Mouse (Mus musculus) neutrophil, adult 5-6 weeks (primary cell): Measurements from ENCODE around the gene Orai3. TPM values are rescaled to one million over a fixed set of nuclear protein-coding genes. Genes with fewer than 3 reads are reported as not detected.

ENCODE experiments used
- ATAC-seq: fragments of 151-379, 151-347 bp; 2 replicates; pipeline ENCODE4 v1.8.0; 2017; ENCODE audit warnings: mild to moderate bottlenecking, moderate TSS enrichment; ENCODE audit not compliant: insufficient number of reproducible peaks, poor library complexity, low FRiP score, severe bottlenecking; ENCODE audit errors: extremely low read depth
- total RNA-seq: library from RNA; stranded (forward); fragments of 200-1000 nt; gene quantifications from 2 replicates; pipeline ENCODE4 v1.2.3, GENCODE M21; 2017

Orai3 gene
- total RNA-seq, 1 experiment from 2014 or later, result 35.7 TPM

DNA sequence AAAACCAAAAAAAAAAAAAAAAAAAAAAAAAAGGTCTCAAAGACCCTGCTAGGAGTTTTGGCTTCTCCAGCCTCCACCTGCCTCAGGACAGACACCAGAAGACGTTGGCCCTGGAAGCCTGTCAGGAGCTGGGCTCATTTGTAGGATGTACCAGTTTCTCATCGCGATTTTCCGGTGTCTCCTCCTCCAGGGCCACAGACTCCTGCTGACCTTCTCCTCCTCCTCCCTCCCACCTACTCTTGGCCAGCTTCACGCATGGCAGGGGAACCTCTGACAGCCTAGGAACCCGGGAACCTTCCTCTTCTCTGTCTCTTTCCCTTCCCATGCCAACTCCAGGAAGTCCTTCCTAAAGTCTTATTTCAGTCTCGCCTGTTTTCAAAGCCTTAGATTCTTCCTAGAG, 47.4 kb downstream of the Orai3 start:
- ATAC-seq, result no peak

DNA sequence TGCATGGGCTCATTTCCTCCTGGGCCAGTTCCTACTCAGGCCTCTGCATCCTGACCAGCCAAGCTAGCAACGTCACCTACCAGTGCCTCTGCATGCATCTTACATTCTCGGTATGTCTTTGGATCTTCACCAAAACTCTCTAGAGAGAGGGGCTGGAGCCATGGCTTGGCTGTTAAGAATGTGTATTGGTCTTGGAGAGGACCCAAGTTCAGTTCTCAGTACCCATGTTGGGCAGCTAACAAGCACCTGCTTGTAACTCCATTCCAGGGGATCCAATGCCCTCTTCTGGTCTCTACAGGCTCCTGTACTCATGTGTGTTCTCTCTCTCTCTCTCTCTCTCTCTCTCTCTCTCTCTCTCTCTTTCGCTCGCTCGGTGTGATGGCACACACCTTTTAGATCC, 48.2 kb downstream of the Orai3 start:
- no peak for ATAC-seq

DNA sequence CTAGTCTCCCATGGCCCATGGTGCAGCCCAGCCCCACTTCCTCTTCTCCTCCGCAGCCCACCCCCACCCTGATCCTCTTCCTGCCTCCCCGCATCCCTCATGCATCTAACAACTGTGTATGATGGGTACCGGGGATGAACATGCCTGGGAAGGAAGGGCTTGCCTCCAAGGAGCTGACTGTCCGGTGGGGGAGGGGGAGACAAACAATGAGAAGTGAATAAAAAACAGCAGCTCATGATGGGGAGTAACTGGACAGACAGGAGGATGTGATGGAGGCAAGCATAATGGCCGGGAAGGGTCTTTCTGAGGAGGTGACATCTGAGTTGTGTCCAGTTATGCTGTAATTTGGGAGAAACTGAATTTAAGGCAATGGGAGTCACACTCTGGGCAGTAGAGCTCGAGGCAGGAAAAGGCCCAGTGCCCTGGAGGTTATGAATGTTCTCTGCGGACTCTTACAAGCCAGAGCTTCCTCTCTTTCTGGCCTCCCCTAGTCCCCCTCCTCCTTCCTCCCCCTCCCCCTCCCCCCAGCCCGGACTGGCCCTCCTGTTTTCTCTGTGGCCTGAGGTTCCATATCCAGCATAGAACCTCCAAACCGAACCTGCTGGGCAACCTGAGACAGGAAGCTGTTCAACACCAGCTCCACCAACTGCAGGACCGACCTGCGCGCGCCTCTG, 51.4 kb downstream of the Orai3 start:
- ATAC-seq, result no peak

DNA sequence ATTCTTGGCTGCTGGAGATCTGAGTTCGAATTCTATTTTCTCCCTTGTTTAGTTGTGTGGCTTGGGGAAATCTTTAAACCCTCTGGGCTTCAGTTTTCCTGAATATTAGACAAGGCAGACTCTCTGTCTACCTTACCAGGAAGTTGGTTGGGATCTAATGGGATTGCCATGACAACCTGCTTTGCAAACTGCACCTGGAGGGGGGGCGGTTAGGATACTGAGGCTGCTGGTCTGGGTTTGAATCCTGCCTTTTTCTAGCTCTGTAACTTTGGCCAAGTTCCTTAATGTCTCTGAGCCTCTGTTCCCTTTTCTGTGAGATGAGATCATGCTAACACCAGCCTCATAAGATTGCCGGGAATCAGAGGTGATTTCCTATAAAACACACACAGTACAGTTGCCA, 52.9 kb downstream of the Orai3 start:
- ATAC-seq, result no peak

DNA sequence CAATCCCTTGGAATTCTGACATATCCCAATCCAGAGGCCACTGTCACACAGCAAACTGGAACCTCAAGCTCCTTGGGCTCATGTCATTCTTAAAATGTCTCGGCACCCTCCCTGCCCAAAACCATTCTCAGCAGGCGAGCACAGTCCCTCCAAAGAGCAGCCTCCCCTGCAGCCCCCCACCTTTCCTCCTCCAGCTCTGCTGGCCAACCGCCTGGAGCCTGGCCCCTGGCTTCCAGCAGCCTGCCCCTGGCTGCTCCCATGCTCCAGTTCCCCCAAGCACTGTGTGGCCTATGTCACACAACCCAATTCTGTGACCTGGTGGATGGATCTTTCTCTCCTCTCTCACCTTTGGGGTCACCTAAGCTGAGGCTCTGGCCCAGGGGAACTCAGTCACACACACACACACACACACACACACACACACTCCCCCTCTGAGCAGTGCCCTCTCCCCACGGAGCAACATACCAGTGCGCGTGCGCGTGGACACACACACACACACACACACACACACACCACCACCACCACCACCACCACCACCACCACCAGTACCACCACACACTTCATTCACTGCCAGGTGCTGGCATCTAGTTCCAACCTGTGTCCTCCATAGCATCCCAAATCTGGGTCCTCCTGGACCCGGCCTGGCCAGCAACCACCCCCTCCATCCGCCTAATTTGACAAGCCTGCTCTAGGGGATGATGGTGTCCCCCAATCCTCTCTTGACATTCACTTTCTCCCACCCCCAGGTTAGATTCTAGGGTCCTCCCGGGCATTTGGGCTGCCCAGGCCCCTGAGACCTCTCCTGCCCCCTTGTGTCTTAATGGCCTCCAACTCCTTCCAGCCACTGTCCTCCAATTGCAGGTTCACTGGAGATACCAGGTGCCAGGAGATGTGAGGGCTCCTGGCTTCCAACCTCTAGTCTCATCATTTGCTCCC, 53.9 kb downstream of the Orai3 start:
- ATAC-seq, result no peak

DNA sequence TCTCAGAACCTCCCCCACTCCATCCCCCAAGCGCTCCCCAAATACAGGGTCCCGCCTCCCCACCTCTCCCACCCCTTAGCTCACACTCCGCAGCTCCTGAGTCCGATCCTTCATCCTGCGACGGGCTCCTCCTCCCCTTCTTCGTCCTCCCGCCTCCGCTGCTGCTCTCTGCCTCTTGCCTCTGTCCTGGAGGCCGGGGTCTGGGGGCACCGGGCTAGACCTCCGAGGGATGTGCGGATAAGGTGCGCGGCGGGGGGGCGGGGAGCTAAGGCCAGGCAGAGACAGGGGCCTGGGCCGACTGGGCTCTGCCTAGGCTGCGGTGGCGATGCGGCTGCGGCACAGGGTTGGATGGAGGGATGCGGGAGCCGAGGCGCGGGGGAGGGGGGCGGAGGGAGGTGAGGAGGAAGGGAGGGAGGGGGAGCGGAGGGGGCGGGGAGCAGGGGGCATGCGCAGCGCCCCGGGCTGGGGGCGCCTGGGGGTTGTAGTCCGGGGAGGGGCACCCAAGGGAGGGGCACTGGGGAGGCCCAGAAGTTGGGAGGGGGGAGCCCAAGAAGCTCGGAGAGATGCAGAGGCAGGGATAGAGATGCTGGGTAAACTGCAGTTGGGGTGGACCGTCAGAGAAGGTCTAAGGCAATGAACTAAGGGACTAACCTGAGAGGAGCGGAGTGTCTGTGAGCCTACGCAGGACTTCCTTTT, 54.7 kb downstream of the Orai3 start, which contains the start of the genes Stx4a and Stx1b:
Gene Stx4a, plus strand, starts transcription at position 119 of the 696 bp plus-strand sequence.
Gene Stx1b, minus strand, starts transcription at position 374 of the 696 bp plus-strand sequence.
- ATAC-seq, result no peak

Other genes starting within 250 kb of the Orai3 start
- 0.58 and 9.6 TPM in 2 replicates for gene Tmem265, start 208.4 kb upstream of the Orai3 start, total RNA-seq
- 74.8 and 88.3 TPM in 2 replicates for gene Phkg2, start 196.5 kb upstream of the Orai3 start, total RNA-seq
- gene Ccdc189, start 181.2 kb upstream of the Orai3 start, total RNA-seq, result 11.8 and 16.8 TPM in 2 replicates
- 127 and 137 TPM in 2 replicates for gene Rnf40, start 181.0 kb upstream of the Orai3 start, total RNA-seq
- gene Zfp629, start 154.0 kb upstream of the Orai3 start, total RNA-seq, result 1.7 and 2.2 TPM in 2 replicates
- gene Bcl7c, start 60.9 kb upstream of the Orai3 start, total RNA-seq, result 11.6 and 17.4 TPM in 2 replicates
- gene Ctf1, start 57.1 kb upstream of the Orai3 start, total RNA-seq, result not detected in 2 replicates
- not detected in 2 replicates for gene Ctf2, start 37.6 kb upstream of the Orai3 start, total RNA-seq
- 9.0 and 9.2 TPM in 2 replicates for gene Fbxl19, start 25.3 kb upstream of the Orai3 start, total RNA-seq
- 14.4 and 16.7 TPM in 2 replicates for gene Setd1a, start 6.9 kb downstream of the Orai3 start, total RNA-seq
- gene Gm49388, start 15.8 kb downstream of the Orai3 start, total RNA-seq, result 3.3 and 3.5 TPM in 2 replicates
- gene Hsd3b7, start 30.8 kb downstream of the Orai3 start, total RNA-seq, result 4.4 and 4.5 TPM in 2 replicates
- gene Stx4a, start 54.5 kb downstream of the Orai3 start, total RNA-seq, result 93.0 and 99.9 TPM in 2 replicates
- gene Stx1b, start 54.7 kb downstream of the Orai3 start, total RNA-seq, result not detected in 2 replicates
- 93.1 and 93.5 TPM in 2 replicates for gene Zfp646, start 106.4 kb downstream of the Orai3 start, total RNA-seq
- 6.2 and 12.5 TPM in 2 replicates for gene Zfp668, start 107.0 kb downstream of the Orai3 start, total RNA-seq
- gene Prss53, start 121.2 kb downstream of the Orai3 start, total RNA-seq, result not detected in 2 replicates
- gene Gm21974, start 125.6 kb downstream of the Orai3 start, total RNA-seq, result not detected in 2 replicates
- 4.8 and 8.5 TPM in 2 replicates for gene Vkorc1, start 125.8 kb downstream of the Orai3 start, total RNA-seq
- 9.6 and 11.6 TPM in 2 replicates for gene Bckdk, start 134.3 kb downstream of the Orai3 start, total RNA-seq
- gene Kat8, start 142.7 kb downstream of the Orai3 start, total RNA-seq, result 50.2 and 71.2 TPM in 2 replicates
- 0.25 and 1.3 TPM in 2 replicates for gene Prss8, start 160.3 kb downstream of the Orai3 start, total RNA-seq
- 1.2 and 2.0 TPM in 2 replicates for gene Prss36, start 176.9 kb downstream of the Orai3 start, total RNA-seq
- gene Fus, start 197.6 kb downstream of the Orai3 start, total RNA-seq, result 121 and 134 TPM in 2 replicates
- gene Pycard, start 224.1 kb downstream of the Orai3 start, total RNA-seq, result 10.5 and 16.2 TPM in 2 replicates
- gene Trim72, start 234.1 kb downstream of the Orai3 start, total RNA-seq, result 0.70 and 0.86 TPM in 2 replicates